Mouse (Mus musculus) heart, postnatal 0 days (tissue): ENCODE data around the gene Prkcb.

Experiments
- CTCF ChIP-seq: IDR thresholded peaks from 2 replicates; pipeline ENCODE4 v1.5.1; 2016; ENCODE audit warnings: antibody characterized with exemption, control low read depth, low read depth
- EP300 ChIP-seq: IDR thresholded peaks from 2 replicates; pipeline ENCODE4 v1.6.1; 2016; ENCODE audit warnings: antibody characterized with exemption, low read depth

DNA sequence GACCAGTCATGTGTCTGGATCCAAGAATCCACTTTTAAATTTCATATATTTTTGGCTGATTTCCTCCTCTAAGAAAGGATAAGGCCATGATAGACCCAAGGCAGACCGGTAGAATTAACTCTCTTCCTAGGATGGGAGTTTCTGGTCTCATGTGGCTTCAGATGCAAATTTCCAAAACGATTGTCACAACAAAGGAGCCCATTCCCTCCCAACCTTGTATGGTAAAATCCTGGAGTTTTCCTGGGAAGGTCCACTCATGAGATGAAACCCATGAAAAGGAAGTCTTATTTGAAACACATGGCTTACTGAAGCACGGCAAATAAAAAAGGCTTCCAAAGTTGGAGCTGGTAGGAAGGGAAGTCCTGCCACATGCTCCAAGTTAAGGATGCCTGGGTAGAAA is 342.6 kb downstream of the Prkcb start:
- TF ChIP-seq CTCF (no peak), EP300 (no peak)
